Mouse (Mus musculus) kidney, embryonic 15.5 days (tissue): ENCODE data around the gene Micall2. TPM values are rescaled to one million over a fixed set of nuclear protein-coding genes. Genes with fewer than 3 reads are reported as not detected.
"Not testable (repeated sequence)": the region's sequence is repeated elsewhere in the genome, so short reads cannot be mapped to it uniquely, and the experiment has no call there.

Experiments used
- ATAC-seq: fragments of 200-750 bp; cut with Nextera tagmentation; replicated peaks from 2 replicates; pipeline ENCODE4 v1.8.0; 2017; ENCODE audit warnings: moderate TSS enrichment; ENCODE audit not compliant: low FRiP score
- H3K27ac ChIP-seq: fragments of 300-500 bp; sonication (generic); 2 replicates; pipeline ENCODE4 v1.5.1; 2015; ENCODE audit warnings: mild to moderate bottlenecking, inconsistent platforms
- H3K27me3 ChIP-seq: fragments of 300-500 bp; sonication (generic); 2 replicates; pipeline ENCODE4 v1.6.1; 2015; ENCODE audit warnings: inconsistent platforms
- H3K36me3 ChIP-seq: fragments of 300-500 bp; sonication (generic); 2 replicates; pipeline ENCODE4 v1.6.1; 2015; ENCODE audit warnings: inconsistent platforms
- H3K4me1 ChIP-seq: fragments of 300-500 bp; sonication (generic); 2 replicates; pipeline ENCODE4 v1.6.1; 2015; ENCODE audit warnings: inconsistent platforms
- H3K4me2 ChIP-seq: fragments of 300-500 bp; sonication (generic); 2 replicates; pipeline ENCODE4 v1.6.1; 2015; ENCODE audit warnings: moderate library complexity, mild to moderate bottlenecking, inconsistent platforms
- H3K4me3 ChIP-seq: fragments of 300-500 bp; sonication (generic); replicated peaks from 2 replicates; pipeline ENCODE4 v1.5.1; 2015; ENCODE audit warnings: mild to moderate bottlenecking, inconsistent platforms
- H3K9ac ChIP-seq: fragments of 300-500 bp; sonication (generic); 2 replicates; pipeline ENCODE4 v1.6.1; 2015; ENCODE audit warnings: mild to moderate bottlenecking, inconsistent platforms
- H3K9me3 ChIP-seq: fragments of 300-500 bp; sonication (generic); replicated peaks from 2 replicates; pipeline ENCODE4 v1.6.1; 2016; ENCODE audit warnings: inconsistent platforms
- WGBS: fragments of 180-500 bp; shearing (Covaris S2); methylation state at CpG from one replicate; pipeline ENCODE4 v1.1.7; 2015; ENCODE audit warnings: mixed read lengths; 5-methylcytosine and 5-hydroxymethylcytosine counted together
- polyA plus RNA-seq: library from polyadenylated mRNA; unstranded; fragments of >200 nt; fragmentation: Nextera tagmentation; extraction: Ambion mirVana; gene quantifications from 2 replicates; pipeline ENCODE4 v1.2.1, GENCODE M21; 2015

The Micall2 gene
- polyA plus RNA-seq, 1 experiment from 2014 or later = 5.9 TPM

DNA sequence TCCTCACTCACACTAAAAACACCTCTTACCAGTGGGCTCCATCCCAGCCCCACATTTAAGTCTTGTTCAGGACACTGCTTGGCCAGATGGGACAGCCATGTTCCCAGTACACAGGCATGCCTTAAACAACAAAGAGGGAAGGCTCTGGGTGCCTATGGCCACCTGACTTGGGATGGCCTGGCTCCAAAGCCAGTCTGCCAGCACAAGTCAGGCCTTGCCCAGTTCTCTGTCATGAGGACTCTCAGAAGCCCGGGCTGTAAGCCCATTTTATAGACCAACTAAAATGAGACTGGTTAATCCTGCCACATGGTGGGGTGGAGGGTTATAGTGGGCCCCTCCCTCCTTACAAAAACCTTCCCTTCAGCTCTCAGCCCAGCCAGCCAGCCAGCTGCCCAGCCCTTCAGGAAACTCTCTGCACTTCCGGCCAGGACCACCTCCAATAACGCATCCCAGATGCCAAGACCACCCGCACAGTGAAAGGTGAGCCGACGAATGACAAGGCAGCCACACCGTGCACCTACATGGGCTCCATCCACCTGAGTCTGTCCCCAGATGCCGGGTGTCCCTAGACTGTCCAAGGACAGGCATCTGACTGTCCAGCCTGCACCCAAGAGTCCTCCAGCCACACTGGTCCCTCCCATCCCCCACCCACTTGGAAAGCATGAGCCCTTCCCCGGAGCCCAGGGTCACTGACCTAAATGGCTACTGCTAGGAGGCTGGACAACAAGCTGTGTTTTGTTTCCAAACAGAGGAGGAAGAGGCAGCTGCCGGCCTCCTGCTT, 11.6 kb downstream of the Micall2 start:
- Histone ChIP-seq H3K9me3 (no peaks in the 10 kb centered on the region), H3K4me2 (peak overlapping the region; percentile 36), H3K9ac (no peak overlapping the region), H3K36me3 (no peaks in the 10 kb centered on the region), H3K27me3 (no peaks in the 10 kb centered on the region), H3K27ac (peak overlapping the region; percentile 64; the same call in 1 of the 2 replicates), H3K4me3 (no peak overlapping the region), H3K4me1 (peaks cover 24% of the 10 kb centered on the region)
- peak; percentile 52; the same call in 1 of the 2 replicates for ATAC-seq
- WGBS = 31% methylated on average over 10 of the region's 10 CpGs

DNA sequence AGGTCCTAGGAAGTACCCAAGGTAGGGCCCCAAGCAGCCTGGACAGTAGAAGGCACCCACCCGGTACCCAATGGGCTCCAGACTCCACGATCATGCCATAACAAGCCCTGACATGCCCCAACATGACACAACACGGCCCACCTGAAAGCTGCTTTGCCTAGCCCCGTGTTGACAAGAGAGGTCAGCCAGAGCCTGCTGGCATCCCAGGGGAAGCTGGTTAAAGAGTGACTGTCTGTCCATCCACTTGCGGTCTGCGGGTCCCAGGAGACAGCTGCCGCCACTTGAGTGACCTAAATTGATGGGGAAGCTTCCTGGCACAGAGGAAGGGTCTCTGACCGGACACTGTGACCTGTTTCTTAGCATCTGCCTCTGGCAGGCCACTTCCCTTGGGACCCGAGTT, 13.0 kb downstream of the Micall2 start:
- ATAC-seq = no peak
- Histone ChIP-seq H3K4me1 (peaks cover 30% of the 10 kb centered on the region), H3K27ac (no peak overlapping the region), H3K4me3 (no peak overlapping the region), H3K9me3 (no peaks in the 10 kb centered on the region), H3K36me3 (no peaks in the 10 kb centered on the region), H3K9ac (no peak overlapping the region), H3K4me2 (no peak overlapping the region), H3K27me3 (no peaks in the 10 kb centered on the region)
- WGBS = 60% methylated on average over 9 of the region's 9 CpGs

DNA sequence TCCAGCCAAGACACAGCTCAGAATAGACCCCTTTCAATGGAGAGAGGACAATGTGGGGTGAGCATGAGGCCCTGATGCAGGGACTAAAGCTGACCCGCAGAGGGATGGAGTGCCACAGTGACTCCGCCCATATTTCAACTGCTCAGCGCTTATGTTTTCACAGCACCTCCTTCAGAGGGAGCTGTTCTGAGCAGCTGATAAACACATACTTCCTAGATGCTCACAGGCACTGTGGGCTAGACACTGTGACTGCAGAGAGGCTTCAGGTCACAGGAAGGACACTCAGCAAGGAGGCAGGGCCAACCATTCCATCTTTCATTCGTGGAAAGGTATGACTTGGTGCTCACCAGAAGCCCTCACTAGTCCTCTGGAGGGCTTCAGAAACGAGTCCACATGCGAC, 13.4 kb downstream of the Micall2 start:
- peaks cover 30% of the 10 kb centered on the region for H3K4me1 ChIP-seq
- H3K27me3 ChIP-seq = no peaks in the 10 kb centered on the region
- no peak overlapping the region for H3K27ac ChIP-seq
- no peak overlapping the region for H3K9ac ChIP-seq
- no peak overlapping the region for H3K4me2 ChIP-seq
- no peaks in the 10 kb centered on the region for H3K9me3 ChIP-seq
- H3K36me3 ChIP-seq = no peaks in the 10 kb centered on the region
- no peak for ATAC-seq
- no peak overlapping the region for H3K4me3 ChIP-seq
- WGBS = 65% methylated on average over 6 of the region's 6 CpGs

DNA sequence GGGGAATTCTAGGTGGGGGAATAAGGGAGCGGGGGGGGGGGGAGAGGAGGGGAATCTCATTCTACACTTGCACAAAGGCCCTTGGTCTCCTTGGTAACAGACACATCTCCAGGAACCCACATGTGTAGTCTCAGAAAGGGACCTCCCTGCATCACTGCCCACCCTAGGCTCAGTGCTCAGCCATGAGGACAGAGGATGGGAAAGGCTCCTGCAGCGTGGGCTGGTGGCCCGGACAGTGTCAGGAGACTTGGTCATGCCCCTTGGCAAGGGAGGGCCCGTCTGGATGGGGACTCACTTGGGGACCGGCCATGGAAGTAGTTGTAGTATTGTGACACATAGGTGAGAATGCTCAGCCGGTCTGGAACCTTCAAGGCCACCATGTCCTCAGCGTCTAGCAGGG, 17.2 kb downstream of the Micall2 start:
- no peak for ATAC-seq
- Histone ChIP-seq H3K27me3 (no peaks in the 10 kb centered on the region), H3K27ac (no peak overlapping the region), H3K36me3 (no peaks in the 10 kb centered on the region), H3K9ac (no peak overlapping the region), H3K4me3 (no peak overlapping the region), H3K4me2 (no peak overlapping the region), H3K4me1 (peaks cover 15% of the 10 kb centered on the region), H3K9me3 (no peaks in the 10 kb centered on the region)
- 73% methylated on average over 7 of the region's 7 CpGs for WGBS

GRCm38 (mm10) chr5:139718540-139718939, 17.6 kb downstream of the Micall2 start:
- H3K9me3 ChIP-seq = no peaks in the 10 kb centered on the region
- H3K9ac ChIP-seq = no peak overlapping the region
- no peaks in the 10 kb centered on the region for H3K36me3 ChIP-seq
- peaks cover 15% of the 10 kb centered on the region; the same call in 1 of the 2 replicates for H3K4me1 ChIP-seq
- H3K4me2 ChIP-seq = no peak overlapping the region
- 68% methylated on average over 6 of the region's 6 CpGs for WGBS
- no peak overlapping the region for H3K4me3 ChIP-seq
- no peak overlapping the region; the same call in 1 of the 2 replicates for H3K27ac ChIP-seq
- H3K27me3 ChIP-seq = no peaks in the 10 kb centered on the region
- no peak for ATAC-seq

DNA sequence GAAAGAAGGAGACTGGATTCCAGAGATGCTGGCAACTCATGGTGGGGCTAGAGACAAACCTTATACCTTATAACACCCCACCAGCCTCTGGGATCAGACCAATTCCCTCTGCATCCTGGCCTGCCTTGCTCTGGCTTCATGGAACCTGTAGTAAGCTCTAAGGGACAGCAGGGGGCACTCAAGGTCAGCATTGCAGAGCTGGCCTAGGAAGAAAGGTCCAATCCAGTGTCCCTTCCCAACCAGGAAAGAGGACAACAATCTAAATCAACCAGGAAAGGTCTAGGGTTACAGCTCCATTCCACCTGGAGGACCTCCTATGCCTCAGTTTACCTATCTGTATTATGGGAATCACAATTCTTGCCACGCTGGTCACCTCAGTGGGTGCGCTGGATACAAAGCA, 18.4 kb downstream of the Micall2 start:
- Histone ChIP-seq H3K36me3 (no peaks in the 10 kb centered on the region), H3K9me3 (no peaks in the 10 kb centered on the region), H3K27me3 (no peaks in the 10 kb centered on the region), H3K9ac (no peak overlapping the region), H3K4me1 (peaks cover 9% of the 10 kb centered on the region; the same call in 1 of the 2 replicates), H3K27ac (no peak overlapping the region), H3K4me3 (no peak overlapping the region), H3K4me2 (no peak overlapping the region)
- peak; percentile 27; the same call in 1 of the 2 replicates for ATAC-seq
- WGBS = 98% methylated on average over 2 of the region's 2 CpGs

- H3K27ac ChIP-seq = no peak overlapping the region
- no peak overlapping the region for H3K9ac ChIP-seq
- no peak overlapping the region for H3K4me2 ChIP-seq
- H3K9me3 ChIP-seq = no peaks in the 10 kb centered on the region
- ATAC-seq = no peak
- WGBS = 93% methylated on average over 10 of the region's 10 CpGs
- H3K36me3 ChIP-seq = peaks cover 27% of the 10 kb centered on the region; the same call in 1 of the 2 replicates
- H3K27me3 ChIP-seq = no peaks in the 10 kb centered on the region
- 0 out of 2 replicates have a peak, but pooled peaks cover 4% of the 10 kb centered on the region for H3K4me1 ChIP-seq
- no peak overlapping the region for H3K4me3 ChIP-seq
These were observed 29.6 kb downstream of the Micall2 start for GRCm38 (mm10) chr5:139706496-139706895.

- no peak overlapping the region for H3K4me3 ChIP-seq
- 72% methylated on average over 2 of the region's 2 CpGs for WGBS
- H3K4me1 ChIP-seq = 0 out of 2 replicates have a peak, but pooled peaks cover 4% of the 10 kb centered on the region
- 0 out of 2 replicates have a peak, but pooled peaks have one; percentile 43 for ATAC-seq
- H3K27me3 ChIP-seq = no peaks in the 10 kb centered on the region
- no peaks in the 10 kb centered on the region for H3K9me3 ChIP-seq
- no peak overlapping the region for H3K4me2 ChIP-seq
- peaks cover 6% of the 10 kb centered on the region; the same call in 1 of the 2 replicates for H3K36me3 ChIP-seq
- no peak overlapping the region for H3K27ac ChIP-seq
- H3K9ac ChIP-seq = no peak overlapping the region
These were observed 33.2 kb downstream of the Micall2 start for GRCm38 (mm10) chr5:139702905-139703304.

- 0 out of 2 replicates have a peak, but pooled peaks cover 4% of the 10 kb centered on the region for H3K4me1 ChIP-seq
- H3K9me3 ChIP-seq = no peaks in the 10 kb centered on the region
- H3K4me3 ChIP-seq = no peak overlapping the region
- H3K4me2 ChIP-seq = no peak overlapping the region
- ATAC-seq = 0 out of 2 replicates have a peak, but pooled peaks have one; percentile 22
- H3K9ac ChIP-seq = no peak overlapping the region
- peaks cover 6% of the 10 kb centered on the region; the same call in 1 of the 2 replicates for H3K36me3 ChIP-seq
- no peaks in the 10 kb centered on the region for H3K27me3 ChIP-seq
- H3K27ac ChIP-seq = no peak overlapping the region
- WGBS = 50% methylated on average over 10 of the region's 10 CpGs
These were observed 33.9 kb downstream of the Micall2 start for GRCm38 (mm10) chr5:139702236-139702635.

- 89% methylated on average over 6 of the region's 6 CpGs for WGBS
- no peak overlapping the region for H3K27ac ChIP-seq
- no peak overlapping the region for H3K4me2 ChIP-seq
- no peak overlapping the region for H3K4me3 ChIP-seq
- no peaks in the 10 kb centered on the region for H3K9me3 ChIP-seq
- no peaks in the 10 kb centered on the region for H3K36me3 ChIP-seq
- H3K9ac ChIP-seq = no peak overlapping the region
- H3K27me3 ChIP-seq = peaks cover 3% of the 10 kb centered on the region; the same call in 1 of the 2 replicates
- ATAC-seq = no peak
- peaks cover 11% of the 10 kb centered on the region for H3K4me1 ChIP-seq
These were observed 39.2 kb downstream of the Micall2 start for GRCm38 (mm10) chr5:139696954-139697353.

DNA sequence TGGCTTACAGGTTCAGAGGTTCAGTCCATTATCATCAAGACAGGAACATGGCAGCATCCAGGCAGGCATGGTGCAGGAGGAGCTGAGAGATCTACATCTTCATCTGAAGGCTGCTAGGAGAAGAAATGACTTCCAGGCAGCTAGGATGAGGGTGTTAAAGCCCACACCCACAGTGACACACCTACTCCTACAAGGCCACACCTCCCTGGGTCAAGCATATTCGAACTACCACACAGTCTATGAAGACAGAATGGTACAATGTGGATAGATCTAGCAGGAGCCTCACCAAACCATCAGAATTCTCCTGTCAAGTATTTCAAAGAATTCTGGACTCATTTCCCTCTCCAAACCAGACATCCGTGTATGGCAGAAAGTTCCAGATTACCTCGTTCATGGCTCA, 40.3 kb downstream of the Micall2 start:
- H3K4me1 ChIP-seq = peaks cover 11% of the 10 kb centered on the region
- ATAC-seq, H3K27ac ChIP-seq, H3K9ac ChIP-seq, H3K27me3 ChIP-seq, H3K9me3 ChIP-seq, H3K4me3 ChIP-seq, H3K36me3 ChIP-seq, H3K4me2 ChIP-seq: not testable (repeated sequence)
- 52% methylated on average over 3 of the region's 3 CpGs for WGBS

GRCm38 (mm10) chr5:139694989-139695571, 41.1 kb downstream of the Micall2 start:
- peaks cover 11% of the 10 kb centered on the region for H3K4me1 ChIP-seq
- H3K9ac ChIP-seq = 0 out of 2 replicates have a peak overlapping the region, but pooled peaks have one; percentile 21
- H3K27ac ChIP-seq = no peak overlapping the region
- H3K27me3 ChIP-seq = peaks cover 7% of the 10 kb centered on the region; the same call in 1 of the 2 replicates
- H3K4me2 ChIP-seq = peak overlapping the region; percentile 50
- H3K36me3 ChIP-seq = no peaks in the 10 kb centered on the region
- no peak overlapping the region for H3K4me3 ChIP-seq
- no peaks in the 10 kb centered on the region for H3K9me3 ChIP-seq
- peak; percentile 64 for ATAC-seq
- 23% methylated on average over 7 of the region's 7 CpGs for WGBS
